Mouse (Mus musculus) CH12.LX (cell line): Measurements from ENCODE around the gene Ppp2ca. TPM values are rescaled to one million over a fixed set of nuclear protein-coding genes. Genes with fewer than 3 reads are reported as not detected.
A peak's percentile ranks its signal among the peaks of the same experiment; 100 is the strongest.

Source experiments
- DNase-seq: peaks from one replicate; pipeline ENCODE4 v3.0.0-alpha.2; 2013; ENCODE audit errors: extremely low read depth
- H3K27ac ChIP-seq: 2 replicates; pipeline ENCODE4 v1.5.1; 2012; ENCODE audit warnings: low read depth, mild to moderate bottlenecking, control low read depth, moderate library complexity; ENCODE audit not compliant: insufficient read depth
- H3K27me3 ChIP-seq: replicated peaks from 2 replicates; pipeline ENCODE3; 2012; ENCODE audit warnings: inconsistent platforms
- H3K36me3 ChIP-seq, 2 experiments: replicated peaks in 1 of 2; 2 replicates each; pipeline versions ENCODE3 to v1.6.1; 2012; ENCODE audit warnings: inconsistent platforms in 1 of 2, low read length in 1 of 2, mild to moderate bottlenecking in 1 of 2, mixed read lengths in 1 of 2, moderate library complexity in 1 of 2; ENCODE audit not compliant: control insufficient read depth in 1 of 2, insufficient read depth in 1 of 2
- H3K4me1 ChIP-seq, 2 experiments: 2 replicates each; pipeline ENCODE4 v1.6.1; 2012; ENCODE audit warnings: inconsistent platforms in 1 of 2, moderate library complexity in 1 of 2; ENCODE audit not compliant: insufficient read depth in 2 of 2, control insufficient read depth in 1 of 2
- H3K4me2 ChIP-seq: 2 replicates; pipeline ENCODE4 v1.6.1; 2012; ENCODE audit warnings: low read depth, mild to moderate bottlenecking, control low read depth; ENCODE audit not compliant: poor library complexity, insufficient read depth, severe bottlenecking
- H3K4me3 ChIP-seq, 3 experiments: fragments of 150-350 bp in 1 of 3; sonication (generic) in 1 of 3; replicated peaks in 1 of 3; 2 replicates each; pipeline versions ENCODE3 to v1.5.1; 2011 to 2012; ENCODE audit warnings: low read depth in 2 of 3, low read length in 2 of 3, mild to moderate bottlenecking in 2 of 3, moderate library complexity in 2 of 3, control low read depth in 1 of 3, improper control_type of control experiment in 1 of 3, inconsistent platforms in 1 of 3, mixed read lengths in 1 of 3; ENCODE audit not compliant: poor library complexity in 1 of 3
- H3K79me2 ChIP-seq: replicated peaks from 2 replicates; pipeline ENCODE4 v1.6.1; 2012; ENCODE audit warnings: mild to moderate bottlenecking, moderate library complexity; ENCODE audit not compliant: control insufficient read depth, poor library complexity, insufficient read depth, severe bottlenecking; ENCODE audit errors: extremely low read depth
- H3K9ac ChIP-seq: 2 replicates; pipeline ENCODE4 v1.6.1; 2012; ENCODE audit warnings: low read depth, mild to moderate bottlenecking, control low read depth, moderate library complexity; ENCODE audit not compliant: insufficient read depth
- H3K9me3 ChIP-seq: replicated peaks from 2 replicates; pipeline ENCODE3; 2012; ENCODE audit warnings: low read length, inconsistent platforms, mixed read lengths
- CTCF ChIP-seq, 2 experiments: IDR thresholded peaks in 1 of 2; conservative IDR thresholded peaks in 1 of 2; 2 replicates each; pipeline ENCODE4 v1.5.1; 2011 to 2012; ENCODE audit warnings: low read depth in 2 of 2, low read length in 2 of 2, improper control_type of control experiment in 1 of 2, inconsistent platforms in 1 of 2, mild to moderate bottlenecking in 1 of 2, moderate library complexity in 1 of 2
- E2F4 ChIP-seq: IDR thresholded peaks from 2 replicates; pipeline ENCODE4 v1.6.1; 2011; ENCODE audit warnings: low read depth, low read length, improper control_type of control experiment; ENCODE audit not compliant: insufficient replicate concordance
- ELF1 ChIP-seq: IDR thresholded peaks from 2 replicates; pipeline ENCODE4 v1.6.1; 2014; ENCODE audit warnings: low read depth, mild to moderate bottlenecking, inconsistent platforms, low read length, improper control_type of control experiment
- EP300 ChIP-seq: IDR thresholded peaks from 2 replicates; pipeline ENCODE4 v1.6.1; 2011; ENCODE audit warnings: low read length, improper control_type of control experiment
- GABPA ChIP-seq: IDR thresholded peaks from 2 replicates; pipeline ENCODE4 v1.6.1; 2012; ENCODE audit warnings: low read depth, low read length, improper control_type of control experiment, inconsistent platforms; ENCODE audit not compliant: insufficient replicate concordance
- HCFC1 ChIP-seq: IDR thresholded peaks from 2 replicates; pipeline ENCODE4 v1.6.1; 2012; ENCODE audit warnings: low read depth, mild to moderate bottlenecking, inconsistent platforms, low read length, improper control_type of control experiment
- IRF4 ChIP-seq: IDR thresholded peaks from 2 replicates; pipeline ENCODE4 v1.6.1; 2014; ENCODE audit warnings: low read depth, mild to moderate bottlenecking, inconsistent platforms, low read length, improper control_type of control experiment
- MAFK ChIP-seq: IDR thresholded peaks from 2 replicates; pipeline ENCODE4 v1.6.1; 2011; ENCODE audit warnings: low read length, improper control_type of control experiment; ENCODE audit not compliant: insufficient replicate concordance
- MEF2A ChIP-seq: IDR thresholded peaks from 2 replicates; pipeline ENCODE4 v1.6.1; 2014; ENCODE audit warnings: low read depth, mild to moderate bottlenecking, inconsistent platforms, low read length, improper control_type of control experiment, borderline replicate concordance
- RAD21 ChIP-seq: IDR thresholded peaks from 2 replicates; pipeline ENCODE4 v1.6.1; 2011; ENCODE audit warnings: low read depth, mild to moderate bottlenecking, low read length, improper control_type of control experiment, moderate library complexity
- RCOR1 ChIP-seq: conservative IDR thresholded peaks from 2 replicates; pipeline ENCODE4 v1.6.1; 2012; ENCODE audit warnings: low read depth, mild to moderate bottlenecking, inconsistent platforms, low read length, improper control_type of control experiment
- SMC3 ChIP-seq: IDR thresholded peaks from 2 replicates; pipeline ENCODE4 v1.6.1; 2011; ENCODE audit warnings: low read depth, low read length, improper control_type of control experiment
- UBTF ChIP-seq: IDR thresholded peaks from 2 replicates; pipeline ENCODE4 v1.6.1; 2012; ENCODE audit warnings: low read depth, mild to moderate bottlenecking, inconsistent platforms, low read length, improper control_type of control experiment, moderate library complexity
- USF2 ChIP-seq: conservative IDR thresholded peaks from 2 replicates; pipeline ENCODE4 v1.6.1; 2011; ENCODE audit warnings: low read depth, low read length, improper control_type of control experiment
- ZC3H11A ChIP-seq: IDR thresholded peaks from 2 replicates; pipeline ENCODE4 v1.6.1; 2012; ENCODE audit warnings: low read depth, mild to moderate bottlenecking, inconsistent platforms, low read length, improper control_type of control experiment
- ZMIZ1 ChIP-seq: IDR thresholded peaks from 2 replicates; pipeline ENCODE4 v1.6.1; 2012; ENCODE audit warnings: low read depth, mild to moderate bottlenecking, inconsistent platforms, low read length, improper control_type of control experiment
- ZNF384 ChIP-seq: IDR thresholded peaks from 2 replicates; pipeline ENCODE4 v1.6.1; 2012; ENCODE audit warnings: low read depth, low read length, improper control_type of control experiment, inconsistent platforms
- dilution Hi-C: fragments of 300-500 bp; cut with MboI; formaldehyde crosslinking; loops from 2 replicates; pipeline ENCODE4 v1.14.3; 2020; ENCODE audit warnings: low sequenced_read_pairs; ENCODE audit not compliant: extremely low pct_unique_long_range_greater_than_20kb, extremely low pct_ligation_motif_present
- in situ Hi-C: fragments of 300-500 bp; cut with MboI; formaldehyde crosslinking; loops from 3 replicates; pipeline ENCODE4 v1.14.3; 2019; ENCODE audit warnings: low sequenced_read_pairs, low pct_ligation_motif_present, low pct_unique_long_range_greater_than_20kb, mixed read lengths
- polyA plus RNA-seq: library from polyadenylated mRNA; unstranded; fragments of >175 nt; gene quantifications from 2 replicates; pipeline ENCODE4 v1.2.1, GENCODE M21; 2012; ENCODE audit warnings: low read depth; ENCODE audit not compliant: insufficient read length
- total RNA-seq, 2 experiments: library from RNA; depleted of rRNA; stranded (reverse); fragments of 300-350 nt in 1 of 2; fragments of >200 nt in 1 of 2; gene quantifications; 2 replicates each; pipeline ENCODE4 v1.2.3; 2012 to 2014

Ppp2ca gene
- total and polyA plus RNA-seq, 3 experiments = 85.5 to 185 (median 177) TPM

GRCm38 (mm10) chr11:52075794-52076633 is 22.5 kb upstream of the Ppp2ca start (continued):
- TF ChIP-seq CTCF (conservative IDR thresholded peaks at IDR 0.05 in 1 of 2, IDR thresholded peaks at IDR 0.05 in 1 of 2; ENCODE audit: low read depth in 2 of 2, low read length in 2 of 2) (no peak), RCOR1 (peak; percentile 73), E2F4 (no peak), SMC3 (no peak), USF2 (peak; percentile 31; the same call in 1 of the 2 replicates), EP300 (peak; percentile 89), ELF1 (peak; percentile 72; the same call in 1 of the 2 replicates), IRF4 (peak; percentile 92), MAFK (peak; percentile 83)

GRCm38 (mm10) chr11:52076742-52077352 is 21.6 kb upstream of the Ppp2ca start:
- peaks cover 24 to 61% of the 10 kb centered on the region in 2 experiments for H3K4me1 ChIP-seq
- no peaks in the 10 kb centered on the region for H3K27me3 ChIP-seq
- TF ChIP-seq RAD21 (peak; percentile 34), SMC3 (peak; percentile 41; the same call in 1 of the 2 replicates), ZC3H11A (no peak), CTCF (conservative IDR thresholded peaks at IDR 0.05 in 1 of 2, IDR thresholded peaks at IDR 0.05 in 1 of 2; ENCODE audit: low read depth in 2 of 2, low read length in 2 of 2) (peak; percentile 19 to 59; a peak in 2 of 4 replicates), ZMIZ1 (no peak), HCFC1 (no peak)
- DNase-seq = peak; percentile 40
- no peaks in the 10 kb centered on the region for H3K79me2 ChIP-seq
- dilution Hi-C loops (no loop called here), in situ Hi-C loops (no loop called here)
- no peaks in the 10 kb centered on the region for H3K36me3 ChIP-seq
- no peak overlapping the region for H3K4me2 ChIP-seq
- H3K4me3 ChIP-seq = no peak overlapping the region
- no peaks in the 10 kb centered on the region for H3K9me3 ChIP-seq
- 0 out of 2 replicates have a peak overlapping the region, but pooled peaks have one; percentile 5 for H3K27ac ChIP-seq
- H3K9ac ChIP-seq = no peak overlapping the region

- H3K4me2 ChIP-seq = no peak overlapping the region
- H3K9me3 ChIP-seq = no peaks in the 10 kb centered on the region
- DNase-seq = no peak
- H3K27ac ChIP-seq = no peak overlapping the region
- peaks cover 24 to 61% of the 10 kb centered on the region in 2 experiments for H3K4me1 ChIP-seq
- no peak overlapping the region for H3K4me3 ChIP-seq
- no peak overlapping the region for H3K9ac ChIP-seq
- dilution Hi-C loops (no loop called here), in situ Hi-C loops (no loop called here)
- H3K36me3 ChIP-seq = no peaks in the 10 kb centered on the region
- H3K79me2 ChIP-seq = no peaks in the 10 kb centered on the region
- TF ChIP-seq UBTF = no peak
- no peak for TF ChIP-seq GABPA
- no peak for TF ChIP-seq ZNF384
- TF ChIP-seq MEF2A = no peak
- no peak for TF ChIP-seq MAFK
- TF ChIP-seq ZMIZ1 = no peak
- no peak for TF ChIP-seq ELF1
- no peak for TF ChIP-seq IRF4
- H3K27me3 ChIP-seq = no peaks in the 10 kb centered on the region
Measured at GRCm38 (mm10) chr11:52077939-52078338, 20.5 kb upstream of the Ppp2ca start.
